Mouse (Mus musculus): ENCODE measurements around the gene Crkl.

The Crkl gene

DNA sequence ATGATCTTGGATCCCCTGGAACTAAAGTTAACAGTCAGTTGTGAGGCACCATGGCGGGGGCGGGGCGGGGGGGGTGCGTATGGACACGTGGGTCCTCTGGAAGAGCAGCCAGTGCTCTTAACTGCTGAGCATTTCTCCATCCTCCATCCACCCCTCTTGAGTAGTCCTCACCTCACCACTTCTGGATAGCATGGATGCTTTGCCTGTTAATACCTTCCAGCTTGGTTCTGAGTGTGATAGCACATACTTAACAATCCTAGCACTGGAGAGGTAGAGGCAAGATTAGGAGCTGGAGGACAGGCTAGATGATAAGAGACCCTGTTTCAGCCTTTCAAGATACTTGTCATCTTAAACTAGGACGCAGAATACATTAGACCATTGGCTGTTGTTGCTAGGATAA is 20.7 kb downstream of the Crkl start:
- no peak for TF ChIP-seq GATA4 (IDR thresholded peaks at IDR 0.05; ENCODE audit: insufficient replicate concordance, low read length)

DNA sequence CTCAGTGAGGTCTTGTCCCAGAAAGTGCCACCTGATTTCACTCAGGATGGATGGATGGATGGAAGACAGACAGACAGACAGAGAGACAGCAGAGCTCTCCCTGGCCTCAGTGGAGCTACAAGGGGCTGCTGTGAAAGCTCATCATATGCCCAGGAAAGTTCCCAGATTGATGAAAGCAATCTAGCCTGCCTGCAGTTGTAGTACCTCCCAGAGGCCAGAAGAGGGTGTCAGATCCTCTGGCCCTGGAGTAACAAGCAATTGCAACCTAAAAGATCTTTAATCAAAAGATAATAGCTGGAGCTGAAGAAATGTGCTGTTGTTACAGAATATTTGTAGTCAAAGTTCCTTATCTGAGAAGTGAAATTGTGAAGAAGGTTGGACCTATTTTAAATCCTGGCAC is 22.3 kb downstream of the Crkl start:
- TF ChIP-seq GATA4 (IDR thresholded peaks at IDR 0.05; ENCODE audit: insufficient replicate concordance, low read length), result no peak

DNA sequence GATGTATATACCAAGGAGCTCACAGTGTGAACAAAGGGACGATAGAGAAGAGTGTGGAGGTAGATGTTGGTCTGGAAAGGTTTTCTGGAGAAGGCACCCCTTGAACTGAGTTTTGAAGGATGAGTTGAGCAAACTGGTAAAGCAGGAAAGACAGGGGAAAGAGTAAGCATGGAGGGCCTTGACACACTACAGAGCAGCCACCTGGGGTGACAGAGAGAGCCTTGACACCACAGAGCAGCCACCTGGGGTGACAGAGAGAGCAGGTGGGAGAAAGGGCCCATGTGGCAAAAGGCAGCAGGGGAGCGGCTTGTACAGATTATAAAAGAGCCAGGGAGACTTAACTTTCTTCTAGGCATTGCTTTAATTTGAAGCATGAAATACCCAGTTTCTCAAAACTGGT is 23.0 kb downstream of the Crkl start:
- no peak for TF ChIP-seq GATA4 (IDR thresholded peaks at IDR 0.05; ENCODE audit: insufficient replicate concordance, low read length)

DNA sequence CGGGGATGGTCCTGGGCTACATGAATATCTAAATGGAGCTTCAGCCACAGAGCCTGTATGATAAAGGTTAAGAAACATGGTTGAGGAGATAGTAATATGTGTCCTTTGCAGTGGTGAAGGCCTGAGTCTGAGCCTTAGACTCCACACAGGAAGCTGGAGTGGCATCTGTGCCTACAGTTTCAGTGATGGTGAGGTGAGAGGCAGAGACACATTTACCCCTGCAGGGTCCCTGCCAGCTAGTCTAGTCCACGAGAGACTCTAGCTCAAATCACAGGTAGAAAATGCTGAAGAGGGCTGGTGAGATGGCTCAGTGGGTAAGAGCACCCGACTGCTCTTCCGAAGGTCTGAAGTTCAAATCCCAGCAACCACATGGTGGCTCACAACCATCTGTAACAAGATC is 23.5 kb downstream of the Crkl start:
- TF ChIP-seq GATA4 (IDR thresholded peaks at IDR 0.05; ENCODE audit: insufficient replicate concordance, low read length), result no peak

DNA sequence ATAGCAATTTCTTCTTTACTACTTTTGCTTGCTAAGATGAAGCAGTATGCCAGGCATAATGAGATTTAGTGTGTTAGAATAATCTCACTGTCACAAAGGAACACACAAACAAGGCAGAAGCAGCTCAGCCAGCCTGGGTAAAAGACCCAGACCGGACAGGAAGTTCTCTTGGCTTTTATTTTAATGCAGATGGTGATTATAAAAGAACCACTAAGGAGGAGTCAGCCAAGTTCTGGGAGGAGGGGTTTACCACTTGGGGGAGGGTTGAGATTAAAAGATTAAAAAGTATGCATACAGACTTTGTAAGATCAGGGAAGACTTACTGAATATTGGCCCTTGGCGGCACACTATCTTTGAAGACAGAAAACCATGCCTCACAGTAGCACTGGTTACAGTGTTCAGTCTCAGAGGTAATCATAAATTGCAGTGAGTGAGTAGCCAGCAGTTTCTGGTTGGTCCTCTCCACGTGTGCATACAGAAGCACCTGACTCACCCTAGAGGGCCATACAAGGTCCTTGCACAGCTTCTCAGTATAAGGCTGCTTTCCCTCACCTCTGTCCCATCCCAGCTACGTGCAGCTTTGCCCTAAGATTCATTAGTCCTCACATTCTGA is 26.6 kb downstream of the Crkl start:
- no peak for TF ChIP-seq GATA4 (IDR thresholded peaks at IDR 0.05; ENCODE audit: insufficient replicate concordance, low read length)

DNA sequence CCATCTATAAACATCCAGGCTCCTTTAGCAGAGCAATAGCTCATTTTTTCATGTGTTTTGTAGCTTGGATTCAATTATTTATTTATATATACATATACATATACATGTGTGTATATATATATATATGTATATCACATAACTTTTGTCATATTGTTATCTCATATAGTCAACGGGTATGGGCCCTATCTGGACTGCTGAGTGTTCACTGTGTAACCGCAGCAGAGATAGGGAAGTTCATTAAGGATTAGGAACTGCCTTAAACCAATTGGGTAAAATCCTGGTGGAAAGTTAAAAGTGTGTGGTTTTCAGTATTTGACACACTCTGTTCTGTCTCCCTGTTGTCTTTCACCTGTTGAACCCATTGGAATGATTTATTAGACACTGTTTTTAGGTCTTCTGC is 29.7 kb downstream of the Crkl start:
- TF ChIP-seq GATA4 (IDR thresholded peaks at IDR 0.05; ENCODE audit: insufficient replicate concordance, low read length), result no peak

DNA sequence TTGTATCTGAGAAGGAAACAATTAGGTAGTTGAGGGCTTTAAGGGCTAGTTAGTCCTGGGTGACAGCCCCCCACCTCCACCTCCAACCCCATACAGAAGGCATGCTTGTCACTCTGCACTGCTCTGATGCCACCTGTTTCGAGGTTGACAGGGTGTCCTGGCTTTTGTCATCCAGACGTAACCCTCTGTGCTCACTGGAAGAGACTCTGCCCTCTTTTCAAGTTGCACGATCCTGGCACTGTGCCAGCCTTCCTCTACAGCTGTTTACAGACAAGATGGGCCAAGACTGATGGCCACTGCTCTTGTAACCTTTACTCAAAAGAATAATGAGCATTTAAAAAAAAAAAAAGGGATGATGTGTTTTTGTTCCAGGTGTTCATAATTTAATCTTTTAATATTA is 34.7 kb downstream of the Crkl start:
- no peak for TF ChIP-seq GATA4 (IDR thresholded peaks at IDR 0.05; ENCODE audit: insufficient replicate concordance, low read length)

DNA sequence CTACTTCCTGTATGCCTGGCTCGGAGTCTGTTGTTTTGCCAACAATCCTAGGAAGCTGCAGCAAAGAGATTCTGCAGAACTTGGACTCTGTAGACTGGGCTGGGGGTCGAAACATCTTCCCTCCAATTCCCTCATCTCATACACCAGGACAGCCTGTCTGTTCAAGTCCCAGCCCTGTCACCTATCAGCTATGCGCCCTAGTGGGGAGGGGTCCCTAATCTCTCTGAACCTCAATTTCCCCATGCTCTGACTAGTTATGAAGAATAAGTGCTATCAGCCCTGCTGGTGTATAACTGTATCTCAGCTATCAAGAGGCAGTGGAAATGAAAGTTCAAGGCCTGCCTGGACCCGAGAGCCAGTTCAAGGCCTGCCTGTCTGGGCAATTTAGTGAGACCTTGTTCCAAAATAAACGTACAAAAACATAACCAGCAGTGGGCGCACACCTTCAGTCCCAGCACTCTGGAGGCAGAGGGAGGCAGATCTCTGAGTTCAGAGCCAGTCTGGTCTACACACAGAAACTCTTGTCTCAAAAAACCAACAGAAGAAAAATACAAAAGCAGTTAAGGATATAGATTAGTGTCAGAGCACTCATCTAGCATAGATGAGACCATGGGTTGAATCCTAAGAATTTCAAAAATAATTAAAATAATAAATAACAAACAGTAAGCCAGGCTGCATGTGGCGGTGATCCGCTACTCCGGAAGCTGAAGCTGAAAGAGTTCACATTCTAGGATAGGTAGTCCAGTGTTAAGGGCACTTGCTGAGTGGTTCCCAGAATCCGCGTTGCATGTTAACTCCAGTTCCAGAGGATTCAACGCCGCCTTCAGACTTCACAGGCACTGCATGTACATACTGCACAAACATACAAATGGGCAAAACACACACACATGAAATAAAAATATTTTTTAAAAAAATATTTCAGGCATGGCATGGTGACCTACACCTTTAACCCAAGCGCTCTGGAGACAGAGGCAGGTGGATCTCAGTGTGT is 37.0 kb downstream of the Crkl start:
- TF ChIP-seq GATA4 (IDR thresholded peaks at IDR 0.05; ENCODE audit: insufficient replicate concordance, low read length), result no peak; the same call in 1 of the 2 replicates

DNA sequence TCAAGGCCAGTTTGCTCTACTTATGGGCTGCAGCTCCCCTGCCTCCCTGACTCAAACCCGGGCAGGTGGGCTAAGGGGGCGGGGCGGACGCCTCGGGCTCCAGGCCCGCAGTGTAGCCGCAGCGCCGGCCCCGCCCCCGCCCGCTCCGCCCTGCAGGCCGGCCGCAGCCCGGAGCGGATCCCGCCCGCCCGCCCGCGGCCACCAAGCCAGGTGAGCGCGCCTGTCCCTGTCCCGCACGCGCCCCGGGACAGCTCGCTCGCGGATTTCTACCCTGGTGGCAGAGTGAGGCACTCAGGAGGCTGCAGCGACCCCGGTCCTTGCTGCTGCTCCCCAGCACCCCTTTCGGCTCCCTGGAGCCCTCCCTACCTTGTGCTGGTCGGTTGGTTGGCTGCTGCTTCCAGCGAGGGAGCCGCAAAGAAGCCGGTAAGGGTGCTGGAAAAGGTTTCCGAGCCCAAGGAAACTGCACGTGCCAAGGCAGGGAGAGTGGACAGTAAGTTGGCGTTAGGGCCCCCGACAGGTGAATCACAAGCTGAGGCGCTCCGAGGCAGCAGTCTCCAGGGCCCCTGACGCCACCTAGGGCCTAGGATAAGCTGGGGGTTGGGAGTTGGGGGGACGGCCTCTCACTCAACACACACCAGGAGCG is 37.8 kb downstream of the Crkl start, which contains the start of gene Aifm3:
TSS of gene Aifm3 (plus strand) at position 143 of the 643 bp plus-strand sequence.
- TF ChIP-seq GATA4 (IDR thresholded peaks at IDR 0.05; ENCODE audit: insufficient replicate concordance, low read length), result no peak

DNA sequence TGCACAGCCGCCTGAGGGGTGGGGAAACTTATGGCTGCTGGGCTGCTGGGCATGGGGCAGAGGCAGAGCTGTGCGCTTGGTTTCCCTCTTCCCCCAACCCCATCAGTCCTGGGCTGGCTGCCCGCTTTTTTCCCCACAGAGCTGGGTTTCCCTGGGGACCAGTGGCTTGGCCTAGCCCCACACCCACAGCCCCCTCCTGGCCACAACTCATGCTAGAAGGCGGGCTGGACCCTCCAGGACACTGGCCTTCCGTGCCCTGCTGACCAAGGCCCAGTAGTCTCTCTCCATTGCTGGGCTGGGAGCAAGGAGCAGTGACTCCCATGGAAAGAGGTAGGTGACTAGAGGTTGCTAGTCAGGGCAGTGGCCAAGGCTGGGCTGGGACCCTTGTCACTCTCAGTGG is 39.4 kb downstream of the Crkl start:
- no peak for TF ChIP-seq GATA4 (IDR thresholded peaks at IDR 0.05; ENCODE audit: insufficient replicate concordance, low read length)

DNA sequence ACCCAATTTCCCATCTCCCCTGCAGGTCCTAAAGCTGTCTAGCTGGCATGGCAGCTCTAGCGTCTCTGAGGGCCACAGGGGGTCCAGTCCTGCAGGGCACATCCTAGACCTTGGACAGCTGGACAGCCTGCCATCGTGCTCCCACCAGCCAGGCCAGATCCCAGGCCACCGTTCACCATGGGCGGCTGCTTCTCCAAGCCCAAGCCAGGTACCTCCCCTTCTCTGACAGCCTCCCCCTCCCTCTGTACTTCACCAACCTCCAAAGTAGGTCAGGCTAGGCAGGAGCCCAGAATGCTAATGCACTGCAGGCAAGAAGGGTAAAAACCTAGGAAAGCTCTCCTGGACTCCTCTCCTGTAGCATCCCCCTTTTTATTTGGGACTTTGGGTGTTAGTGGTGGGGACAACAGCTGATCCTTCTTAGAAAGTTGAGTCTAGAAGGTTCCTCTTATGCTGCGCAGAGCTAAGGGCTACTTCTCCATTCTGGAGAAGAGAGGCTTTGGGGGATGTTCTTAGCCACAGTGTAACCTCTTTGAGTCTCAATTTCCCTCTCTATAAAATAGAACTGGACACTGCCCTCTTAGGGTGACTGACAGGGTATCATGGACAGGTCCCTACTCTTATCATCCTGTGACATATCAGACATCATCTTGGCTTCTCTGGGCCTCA is 40.2 kb downstream of the Crkl start:
- no peak for TF ChIP-seq GATA4 (IDR thresholded peaks at IDR 0.05; ENCODE audit: insufficient replicate concordance, low read length)

DNA sequence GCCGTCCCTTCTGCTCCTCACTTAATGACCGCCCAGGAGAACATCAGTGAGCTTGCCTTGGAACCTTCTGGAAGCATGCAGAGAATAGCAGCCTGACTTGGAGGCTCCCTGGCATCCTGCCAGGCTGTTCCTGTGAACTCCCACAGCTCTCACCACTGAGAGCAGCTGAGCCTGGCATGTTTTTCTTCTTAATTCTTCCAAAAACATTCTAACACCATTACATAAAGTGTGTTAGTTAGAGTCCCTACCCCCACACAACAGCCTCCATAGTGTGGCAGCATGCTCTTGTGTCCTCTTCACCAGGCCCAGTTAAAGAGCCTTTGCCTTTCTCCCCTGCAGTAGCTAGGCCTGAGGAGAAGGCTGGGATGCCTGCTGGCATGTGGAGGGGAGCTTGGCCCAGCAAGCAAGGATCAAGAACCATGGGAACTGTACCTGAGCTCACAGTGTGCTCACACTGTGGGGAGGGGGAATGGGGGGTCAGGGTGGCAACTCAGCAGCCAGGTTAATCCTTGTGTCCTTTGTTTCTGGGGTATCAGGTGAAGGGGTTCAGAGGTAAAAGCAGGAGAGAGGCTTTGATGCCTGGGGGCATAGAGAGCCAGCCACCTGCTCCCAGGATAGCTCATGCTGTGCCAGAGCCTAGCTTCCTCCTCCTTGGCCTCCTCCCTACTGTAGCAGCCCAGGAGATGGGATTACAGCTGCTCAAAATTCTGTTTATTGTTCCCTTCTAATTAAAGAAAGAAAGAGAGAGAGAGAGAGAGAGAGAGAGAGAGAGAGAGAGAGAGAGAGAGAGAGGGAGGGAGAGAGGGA is 44.9 kb downstream of the Crkl start:
- no peak for TF ChIP-seq GATA4 (IDR thresholded peaks at IDR 0.05; ENCODE audit: insufficient replicate concordance, low read length)

DNA sequence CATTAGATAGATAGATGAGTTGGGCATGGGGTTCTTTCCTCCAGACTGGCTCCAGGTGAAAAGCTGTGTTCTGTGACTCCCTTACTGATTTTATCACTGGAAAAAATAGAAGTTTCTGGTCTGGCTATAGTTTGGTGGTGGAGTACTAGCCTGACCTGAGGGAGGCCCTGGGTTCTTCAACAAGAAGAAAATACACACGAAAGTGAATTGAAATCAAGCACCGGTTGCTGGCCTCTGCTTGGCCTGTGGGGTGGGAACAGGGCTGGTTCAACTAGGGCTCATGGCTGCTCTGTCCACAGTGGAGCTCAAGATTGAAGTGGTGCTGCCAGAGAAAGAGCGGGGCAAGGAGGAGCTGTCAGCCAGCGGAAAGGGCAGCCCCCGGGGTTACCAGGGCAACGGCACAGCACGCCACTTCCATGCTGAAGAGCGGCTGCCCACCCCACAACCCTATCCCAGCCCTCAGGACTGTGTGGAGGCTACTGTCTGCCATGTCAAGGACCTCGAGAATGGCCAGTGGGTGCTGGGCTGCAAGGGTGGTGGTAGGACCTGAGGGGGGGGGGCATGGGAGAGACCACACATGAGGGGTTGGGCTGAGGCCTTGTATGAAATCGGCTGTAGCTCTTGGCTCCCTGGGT is 47.6 kb downstream of the Crkl start:
- no peak for TF ChIP-seq GATA4 (IDR thresholded peaks at IDR 0.05; ENCODE audit: insufficient replicate concordance, low read length)

DNA sequence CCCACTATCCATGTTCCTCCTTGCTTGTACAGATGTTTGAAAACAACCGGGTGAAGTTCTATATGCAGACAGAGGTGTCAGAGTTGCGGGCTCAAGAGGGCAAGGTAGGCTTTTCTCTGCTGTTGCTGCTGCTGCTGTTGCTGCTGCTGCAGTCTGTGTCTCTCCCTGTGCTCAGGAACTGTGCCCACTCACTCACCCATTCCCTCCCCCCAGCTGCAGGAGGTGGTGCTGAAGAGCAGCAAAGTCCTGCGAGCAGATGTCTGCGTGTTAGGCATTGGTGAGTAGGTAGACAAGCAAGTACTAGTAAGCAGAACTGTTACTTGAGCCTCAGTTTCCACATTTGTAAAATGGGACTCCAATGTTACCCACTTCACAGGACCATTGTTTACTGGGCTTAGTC is 50.9 kb downstream of the Crkl start:
- no peak for TF ChIP-seq GATA4 (IDR thresholded peaks at IDR 0.05; ENCODE audit: insufficient replicate concordance, low read length)

Data from liver, adult (tissue).